Mouse (Mus musculus) stomach, embryonic 16.5 days (tissue): ENCODE data around the gene Atp8a1. TPM values are rescaled to one million over a fixed set of nuclear protein-coding genes. Genes with fewer than 3 reads are reported as not detected.
"Not testable (repeated sequence)": the region's sequence is repeated elsewhere in the genome, so short reads cannot be mapped to it uniquely, and the experiment has no call there.

Experiments used
- ATAC-seq: fragments of 200-750 bp; cut with Nextera tagmentation; 2 replicates; pipeline ENCODE4 v1.8.0; 2017; ENCODE audit warnings: moderate number of reproducible peaks, moderate TSS enrichment; ENCODE audit not compliant: insufficient read depth, low FRiP score
- H3K27ac ChIP-seq: fragments of 300-500 bp; sonication (generic); 2 replicates; pipeline ENCODE4 v1.5.1; 2014; ENCODE audit warnings: low read length
- H3K27me3 ChIP-seq: fragments of 300-500 bp; sonication (generic); 2 replicates; pipeline ENCODE4 v1.6.1; 2014; ENCODE audit warnings: low read length, control low read depth, mixed read lengths; ENCODE audit not compliant: control insufficient read depth, insufficient read depth
- H3K36me3 ChIP-seq: fragments of 300-500 bp; sonication (generic); 2 replicates; pipeline ENCODE4 v1.6.1; 2014; ENCODE audit warnings: low read length; ENCODE audit not compliant: control insufficient read depth, insufficient read depth
- H3K4me1 ChIP-seq: fragments of 300-500 bp; sonication (generic); 2 replicates; pipeline ENCODE4 v1.6.1; 2014; ENCODE audit warnings: low read length, control low read depth, mixed read lengths; ENCODE audit not compliant: control insufficient read depth, insufficient read depth
- H3K4me2 ChIP-seq: fragments of 300-500 bp; sonication (generic); 2 replicates; pipeline ENCODE4 v1.6.1; 2014; ENCODE audit warnings: low read depth, low read length, mixed read lengths
- H3K4me3 ChIP-seq: fragments of 300-500 bp; sonication (generic); replicated peaks from 2 replicates; pipeline ENCODE4 v1.5.1; 2014; ENCODE audit warnings: mild to moderate bottlenecking, low read length
- H3K9ac ChIP-seq: fragments of 300-500 bp; sonication (generic); 2 replicates; pipeline ENCODE4 v1.6.1; 2014; ENCODE audit warnings: low read length
- H3K9me3 ChIP-seq: fragments of 300-500 bp; sonication (generic); replicated peaks from 2 replicates; pipeline ENCODE4 v1.6.1; 2016; ENCODE audit warnings: low read length, control low read depth; ENCODE audit not compliant: control insufficient read depth
- WGBS: fragments of 180-500 bp; shearing (Covaris S2); extraction: QIAGEN DNeasy Blood & Tissue Kit; methylation state at CpG from one replicate; pipeline ENCODE4 v1.1.7; 2014; 5-methylcytosine and 5-hydroxymethylcytosine counted together
- polyA plus RNA-seq: library from polyadenylated mRNA; unstranded; fragments of >200 nt; fragmentation: Nextera tagmentation; extraction: Ambion mirVana; gene quantifications from 2 replicates; pipeline ENCODE4 v1.2.1, GENCODE M21; 2015

Gene Atp8a1
- polyA plus RNA-seq, 1 experiment from 2014 or later = 10.4 TPM

GRCm38 (mm10) chr5:67821185-67821584 is 26.0 kb downstream of the Atp8a1 start:
- no peaks in the 10 kb centered on the region for H3K27me3 ChIP-seq
- H3K4me3 ChIP-seq = no peak overlapping the region
- no peak overlapping the region for H3K9ac ChIP-seq
- H3K36me3 ChIP-seq = no peaks in the 10 kb centered on the region
- no peak overlapping the region for H3K27ac ChIP-seq
- H3K4me1 ChIP-seq = 0 out of 2 replicates have a peak, but pooled peaks cover 4% of the 10 kb centered on the region
- no peak for ATAC-seq
- H3K4me2 ChIP-seq = no peak overlapping the region
- no peaks in the 10 kb centered on the region for H3K9me3 ChIP-seq
- WGBS = 81% methylated on average over 2 of the region's 2 CpGs

GRCm38 (mm10) chr5:67819451-67819850 is 27.8 kb downstream of the Atp8a1 start:
- Histone ChIP-seq H3K4me1 (peaks cover 4% of the 10 kb centered on the region; the same call in 1 of the 2 replicates), H3K27me3 (no peaks in the 10 kb centered on the region), H3K4me3 (no peak overlapping the region), H3K4me2 (no peak overlapping the region), H3K9ac (no peak overlapping the region), H3K27ac (no peak overlapping the region), H3K9me3 (no peaks in the 10 kb centered on the region), H3K36me3 (no peaks in the 10 kb centered on the region)
- no peak for ATAC-seq
- 73% methylated on average over 5 of the region's 5 CpGs for WGBS

GRCm38 (mm10) chr5:67815572-67816325 is 31.5 kb downstream of the Atp8a1 start:
- no peak overlapping the region for H3K4me3 ChIP-seq
- no peak overlapping the region for H3K9ac ChIP-seq
- H3K9me3 ChIP-seq = no peaks in the 10 kb centered on the region
- H3K4me2 ChIP-seq = peak overlapping the region; percentile 10; the same call in 1 of the 2 replicates
- no peak overlapping the region for H3K27ac ChIP-seq
- WGBS = 35% methylated on average over 16 of the region's 16 CpGs
- no peaks in the 10 kb centered on the region; the same call in 1 of the 2 replicates for H3K4me1 ChIP-seq
- H3K36me3 ChIP-seq = no peaks in the 10 kb centered on the region
- H3K27me3 ChIP-seq = no peaks in the 10 kb centered on the region
- peak; percentile 93 for ATAC-seq

GRCm38 (mm10) chr5:67815060-67815459 is 32.2 kb downstream of the Atp8a1 start:
- not testable (repeated sequence) for H3K27me3 ChIP-seq, H3K36me3 ChIP-seq, H3K9me3 ChIP-seq, H3K4me2 ChIP-seq, H3K4me1 ChIP-seq, H3K9ac ChIP-seq, ATAC-seq, H3K27ac ChIP-seq, H3K4me3 ChIP-seq
- WGBS = 78% methylated on average over 4 of the region's 8 CpGs

GRCm38 (mm10) chr5:67814437-67814965 is 32.7 kb downstream of the Atp8a1 start:
- Histone ChIP-seq H3K9me3 (no peaks in the 10 kb centered on the region), H3K4me3 (no peak overlapping the region), H3K36me3 (no peaks in the 10 kb centered on the region), H3K27me3 (no peaks in the 10 kb centered on the region), H3K4me2 (no peak overlapping the region), H3K27ac (no peak overlapping the region), H3K9ac (no peak overlapping the region), H3K4me1 (no peaks in the 10 kb centered on the region; the same call in 1 of the 2 replicates)
- 79% methylated on average over 7 of the region's 7 CpGs for WGBS
- no peak for ATAC-seq

GRCm38 (mm10) chr5:67813334-67813733 is 33.9 kb downstream of the Atp8a1 start:
- no peak for ATAC-seq
- no peaks in the 10 kb centered on the region for H3K27me3 ChIP-seq
- no peaks in the 10 kb centered on the region; the same call in 1 of the 2 replicates for H3K4me1 ChIP-seq
- no peak overlapping the region for H3K9ac ChIP-seq
- no peak overlapping the region for H3K4me2 ChIP-seq
- H3K27ac ChIP-seq = no peak overlapping the region
- H3K36me3 ChIP-seq = no peaks in the 10 kb centered on the region
- WGBS = 90% methylated on average over 5 of the region's 5 CpGs
- no peak overlapping the region for H3K4me3 ChIP-seq
- H3K9me3 ChIP-seq = no peaks in the 10 kb centered on the region

GRCm38 (mm10) chr5:67802174-67803030 is 44.8 kb downstream of the Atp8a1 start:
- 80% methylated on average over 17 of the region's 17 CpGs for WGBS
- Histone ChIP-seq H3K4me2 (no peak overlapping the region), H3K9me3 (no peaks in the 10 kb centered on the region), H3K4me1 (no peaks in the 10 kb centered on the region), H3K36me3 (no peaks in the 10 kb centered on the region), H3K4me3 (no peak overlapping the region), H3K27ac (no peak overlapping the region), H3K27me3 (no peaks in the 10 kb centered on the region), H3K9ac (no peak overlapping the region)
- no peak for ATAC-seq

GRCm38 (mm10) chr5:67800801-67801200 is 46.4 kb downstream of the Atp8a1 start:
- 72% methylated on average over 8 of the region's 8 CpGs for WGBS
- no peak overlapping the region for H3K4me2 ChIP-seq
- no peaks in the 10 kb centered on the region for H3K9me3 ChIP-seq
- H3K27ac ChIP-seq = no peak overlapping the region
- no peak for ATAC-seq
- H3K4me1 ChIP-seq = no peaks in the 10 kb centered on the region
- H3K9ac ChIP-seq = no peak overlapping the region
- no peaks in the 10 kb centered on the region for H3K27me3 ChIP-seq
- H3K36me3 ChIP-seq = no peaks in the 10 kb centered on the region
- H3K4me3 ChIP-seq = no peak overlapping the region

- Histone ChIP-seq H3K9me3 (no peaks in the 10 kb centered on the region), H3K4me3 (no peak overlapping the region)
- no peak for ATAC-seq
These were observed 47.4 kb downstream of the Atp8a1 start for GRCm38 (mm10) chr5:67799785-67800184.

More at GRCm38 (mm10) chr5:67799785-67800184, 47.4 kb downstream of the Atp8a1 start:
- no peaks in the 10 kb centered on the region for H3K4me1 ChIP-seq
- no peaks in the 10 kb centered on the region for H3K27me3 ChIP-seq
- no peak overlapping the region for H3K9ac ChIP-seq
- H3K27ac ChIP-seq = no peak overlapping the region
- H3K36me3 ChIP-seq = no peaks in the 10 kb centered on the region
- 65% methylated on average over 7 of the region's 7 CpGs for WGBS
- no peak overlapping the region for H3K4me2 ChIP-seq
